Mouse (Mus musculus): ENCODE results near the gene Rpn2.

DNA sequence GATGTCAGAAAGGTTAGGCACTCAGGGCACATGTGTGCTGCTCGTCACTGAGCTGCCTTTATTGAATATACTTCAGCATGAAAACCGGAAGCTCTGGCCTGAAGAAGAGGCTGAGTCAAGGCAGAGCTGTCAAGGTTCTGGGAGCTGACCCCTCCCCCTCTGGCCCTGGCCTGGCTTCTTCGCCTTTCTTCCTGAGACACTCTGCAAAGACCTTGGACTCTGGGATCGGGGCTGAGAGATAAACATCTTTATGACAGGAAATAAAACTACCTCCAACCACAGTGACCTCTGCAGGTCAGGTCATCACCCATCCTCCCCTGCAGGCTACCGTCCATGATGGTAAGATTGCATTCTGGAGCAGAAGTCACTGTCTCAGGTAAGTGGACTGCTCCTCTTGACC lies 33.8 kb upstream of the Rpn2 start:
- no peak for TF ChIP-seq POLR2A (IDR thresholded peaks at IDR 0.05; ENCODE audit: borderline replicate concordance, control insufficient read depth, low read depth, low read length)
- TF ChIP-seq CTCF (IDR thresholded peaks at IDR 0.05; ENCODE audit: control insufficient read depth, insufficient read depth, low read length): no peak

All from bone marrow, adult 2 months (tissue).